Mouse (Mus musculus): ENCODE measurements around the gene Psmb2. TPM values are rescaled to one million over a fixed set of nuclear protein-coding genes. Genes with fewer than 3 reads are reported as not detected.
A peak's percentile ranks its signal among the peaks of the same experiment; 100 is the strongest.

Gene Psmb2
- total RNA-seq (2022), result 100 to 1,000 TPM in 3 of 4 experiments, 10 to 100 TPM in 1; 97.0 to 117 (median 111) TPM

DNA sequence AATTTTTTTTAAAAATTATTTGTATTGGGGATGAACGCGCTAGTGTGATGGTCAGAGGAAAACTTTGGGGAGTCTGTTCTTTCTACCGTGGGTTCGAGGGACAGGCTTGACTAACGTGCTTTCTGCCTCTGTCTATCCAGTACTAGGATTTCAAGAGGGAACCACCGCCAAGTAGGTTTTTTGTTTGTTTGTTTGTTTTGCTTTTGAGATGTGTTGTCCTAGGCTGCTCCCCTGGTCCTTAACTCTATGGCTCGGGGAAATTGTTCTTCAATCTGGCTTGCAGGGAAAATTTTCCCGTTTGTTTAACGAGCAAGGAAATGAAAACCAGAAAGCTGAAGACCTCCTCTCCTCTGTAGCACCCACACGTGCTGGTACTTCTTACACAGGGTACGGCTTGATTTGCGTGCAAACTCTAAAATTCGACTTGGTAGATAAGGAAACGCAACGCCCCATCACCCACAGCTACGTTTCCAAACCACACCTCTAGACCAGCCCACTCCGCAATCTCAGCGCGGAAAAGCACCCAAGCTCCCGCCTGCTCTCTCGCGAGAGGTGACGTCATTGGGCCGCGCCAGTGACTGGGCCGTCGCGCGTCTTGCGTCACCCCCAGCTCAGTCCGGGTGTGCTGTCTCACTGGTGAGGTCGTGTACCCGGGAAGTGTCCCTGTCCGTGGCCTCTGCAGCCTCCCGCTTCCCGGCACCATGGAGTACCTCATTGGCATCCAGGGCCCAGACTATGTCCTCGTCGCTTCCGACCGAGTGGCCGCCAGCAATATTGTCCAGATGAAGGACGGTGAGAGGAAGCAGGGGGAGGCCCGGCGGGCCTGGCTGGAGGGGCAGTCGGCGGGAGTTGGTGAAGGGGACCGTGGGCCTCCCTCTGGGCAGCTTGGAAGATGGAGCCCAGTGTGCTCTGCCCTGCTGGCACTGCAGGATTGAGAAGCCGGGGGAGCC lies at the start of gene Psmb2:
TSS of gene Psmb2 (plus strand) at position 577 of the 950 bp plus-strand sequence.
- peak; percentile 94 to 98 for DNase-seq (ENCODE audit: low spot score in 2 of 2)

DNA sequence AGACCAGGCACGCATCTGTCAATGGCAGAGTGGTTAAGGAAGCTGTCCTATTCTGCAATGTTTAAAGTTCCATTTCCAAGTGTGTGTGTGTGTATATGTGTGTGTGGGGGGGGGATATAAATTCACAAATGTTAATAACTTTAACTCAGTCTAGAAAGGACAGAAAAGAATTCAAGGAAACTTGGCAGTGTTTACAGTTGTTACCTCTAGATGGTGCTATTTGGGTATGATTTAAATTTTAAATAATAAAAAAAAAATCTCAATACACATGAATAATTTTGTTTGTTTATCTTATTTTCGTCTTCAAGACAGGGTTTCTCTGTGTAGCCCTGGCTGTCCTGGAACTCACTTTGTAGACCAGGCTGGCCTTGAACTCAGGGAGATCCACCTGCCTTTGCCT lies 45.5 kb upstream of the Psmb2 start:
- DNase-seq (ENCODE audit: low spot score in 2 of 2), result no peak

DNA sequence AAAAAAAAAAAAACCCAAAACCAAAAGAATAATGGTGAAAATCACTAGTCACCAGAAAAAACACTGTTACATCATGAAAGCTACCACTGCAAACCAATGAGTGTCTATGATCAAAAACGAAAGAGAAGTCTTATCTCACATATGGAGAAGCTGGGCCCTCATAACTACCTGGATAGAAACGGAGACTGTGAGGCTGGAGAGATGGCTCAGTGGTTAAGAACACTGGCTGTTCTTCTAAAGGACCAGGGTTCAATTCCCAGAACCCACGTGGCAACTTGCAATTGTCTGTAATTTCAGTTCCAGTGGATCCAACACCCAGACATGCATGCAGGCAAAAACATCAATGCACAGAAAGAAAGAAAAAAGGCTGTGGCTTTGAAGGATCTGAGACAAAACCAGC lies 44.8 kb upstream of the Psmb2 start:
- no peak for DNase-seq (ENCODE audit: low spot score in 2 of 2)

DNA sequence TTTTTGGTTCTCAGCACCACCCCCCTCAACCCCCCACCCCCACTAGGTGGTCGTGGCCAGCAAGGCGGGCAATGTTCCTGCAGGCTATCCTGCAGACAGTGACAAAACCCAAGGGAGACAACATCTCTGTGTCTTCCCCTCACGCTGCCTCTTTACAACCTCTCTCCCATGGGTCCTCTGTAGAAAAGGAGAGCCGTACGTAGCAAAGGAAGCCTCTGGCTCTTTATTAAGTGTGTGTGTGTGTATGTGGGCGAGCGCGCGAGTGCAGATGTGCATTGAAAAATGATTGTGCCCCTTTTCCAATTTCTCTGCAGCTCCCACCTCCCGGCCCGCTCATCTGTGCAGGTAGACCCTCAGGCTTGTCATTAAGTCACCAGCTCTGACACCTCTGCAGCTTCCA lies 41.1 kb upstream of the Psmb2 start:
- no peak for DNase-seq (ENCODE audit: low spot score in 2 of 2)

DNA sequence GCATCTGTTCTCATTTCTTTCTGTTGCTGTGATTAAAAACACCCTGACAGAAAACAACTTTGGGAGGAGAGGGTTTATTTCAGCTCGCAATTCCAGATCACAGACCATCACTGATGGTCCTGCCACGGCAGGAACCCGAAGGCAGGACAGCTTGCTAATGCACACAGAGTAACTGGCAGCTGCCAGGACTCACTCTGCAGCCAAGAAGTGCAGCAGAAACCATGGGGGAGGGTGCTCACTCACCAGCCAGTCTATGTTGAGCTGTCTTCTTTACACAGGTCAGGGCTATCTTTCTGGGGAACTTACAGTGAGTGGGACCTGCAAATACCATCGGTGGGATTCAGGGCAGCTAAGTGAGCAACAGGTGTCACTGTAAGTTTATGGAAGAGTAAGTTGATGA lies 40.0 kb upstream of the Psmb2 start:
- no peak for DNase-seq (ENCODE audit: low spot score in 2 of 2)

DNA sequence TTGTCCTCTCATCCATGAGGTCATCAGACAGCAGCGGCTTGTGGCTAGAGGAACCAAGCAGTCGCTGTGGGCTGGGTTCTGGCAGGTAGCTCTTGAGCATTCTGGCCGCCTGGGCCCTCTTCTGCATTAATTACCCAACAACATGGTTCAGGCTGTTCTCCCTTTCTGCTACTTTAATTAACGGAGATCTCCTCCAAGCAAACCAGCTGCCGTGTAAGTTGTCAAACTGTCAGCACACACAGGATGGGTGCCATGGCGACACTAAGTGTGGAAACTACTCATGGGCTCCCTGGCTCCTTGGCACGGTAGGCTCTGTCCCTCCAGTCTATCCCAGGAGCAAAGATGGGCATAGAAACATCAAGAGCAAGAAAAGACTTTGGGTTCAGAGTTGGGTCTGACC lies 38.1 kb upstream of the Psmb2 start:
- peak; percentile 25 to 26 for DNase-seq (ENCODE audit: low spot score in 2 of 2)

DNA sequence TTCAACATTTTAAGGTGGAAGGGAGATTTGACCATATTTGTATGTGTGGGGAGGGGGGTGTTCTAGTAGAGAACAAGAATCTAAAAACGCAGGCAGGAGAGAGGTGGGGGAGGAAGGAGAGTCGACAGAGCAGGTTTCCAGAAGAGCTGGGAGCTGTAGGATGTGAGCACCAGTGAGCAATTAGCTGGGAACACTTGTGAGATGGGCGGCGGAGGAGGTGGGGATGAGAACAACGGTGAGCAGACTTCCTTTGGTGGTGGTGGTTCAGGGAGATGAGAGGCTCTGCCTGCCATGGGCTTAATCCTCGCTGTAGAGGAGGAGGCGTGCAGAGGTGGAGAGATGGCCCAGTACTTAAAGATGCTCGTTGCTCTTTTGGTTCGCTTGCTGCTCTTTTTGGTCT lies 35.5 kb upstream of the Psmb2 start:
- DNase-seq (ENCODE audit: low spot score in 2 of 2), result peak in 1 of 2 experiments; percentile 38

DNA sequence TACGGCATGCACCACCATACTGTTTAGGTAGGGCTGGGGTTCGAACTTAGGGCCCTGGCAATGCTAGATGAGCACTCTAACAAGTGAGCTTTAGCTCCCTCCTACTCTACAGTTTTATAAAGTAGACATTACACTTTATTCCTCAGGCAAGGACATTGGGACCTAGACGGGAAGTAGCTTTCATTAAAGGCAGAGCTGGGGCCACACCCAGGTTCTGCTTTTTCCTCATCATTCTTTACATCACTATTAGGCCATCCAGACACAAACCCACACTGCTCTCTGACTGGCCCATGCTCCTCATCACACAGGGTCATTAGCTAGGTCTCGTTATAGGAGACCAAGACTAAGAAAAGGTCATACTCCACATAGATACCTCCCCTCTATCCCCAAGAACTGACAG lies 33.6 kb upstream of the Psmb2 start:
- DNase-seq (ENCODE audit: low spot score in 2 of 2), result no peak

DNA sequence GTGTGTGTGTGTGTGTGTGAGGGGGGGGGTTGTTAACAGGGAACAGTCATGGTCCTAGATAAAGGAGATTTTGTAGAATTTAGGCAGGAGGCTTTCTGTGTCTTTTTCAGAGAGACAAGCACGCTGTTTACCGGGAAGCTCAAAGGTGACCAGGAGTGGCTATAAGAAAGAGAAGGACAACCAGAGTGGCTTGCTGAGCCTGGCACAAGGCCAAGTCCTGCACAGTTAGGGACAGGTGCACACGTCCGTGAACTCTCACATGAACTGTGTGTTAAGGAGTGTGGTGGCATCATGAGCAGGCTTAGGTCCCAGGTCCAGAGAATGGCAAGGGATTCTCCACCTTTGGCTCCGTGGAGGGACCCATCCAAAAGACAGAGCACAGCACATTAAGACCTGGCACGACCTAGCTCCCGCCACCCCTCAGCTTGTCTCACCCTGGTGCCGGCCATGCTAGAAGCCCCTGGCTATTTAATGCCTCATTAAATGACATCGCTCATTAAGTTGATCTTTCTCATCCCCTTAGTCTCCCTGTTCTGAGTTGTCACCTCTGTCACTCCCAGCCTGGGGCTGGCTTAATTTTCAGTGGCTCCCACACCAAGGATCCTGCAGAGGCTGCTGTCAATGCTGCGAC lies 33.0 kb upstream of the Psmb2 start:
- no peak for DNase-seq (ENCODE audit: low spot score in 2 of 2)

DNA sequence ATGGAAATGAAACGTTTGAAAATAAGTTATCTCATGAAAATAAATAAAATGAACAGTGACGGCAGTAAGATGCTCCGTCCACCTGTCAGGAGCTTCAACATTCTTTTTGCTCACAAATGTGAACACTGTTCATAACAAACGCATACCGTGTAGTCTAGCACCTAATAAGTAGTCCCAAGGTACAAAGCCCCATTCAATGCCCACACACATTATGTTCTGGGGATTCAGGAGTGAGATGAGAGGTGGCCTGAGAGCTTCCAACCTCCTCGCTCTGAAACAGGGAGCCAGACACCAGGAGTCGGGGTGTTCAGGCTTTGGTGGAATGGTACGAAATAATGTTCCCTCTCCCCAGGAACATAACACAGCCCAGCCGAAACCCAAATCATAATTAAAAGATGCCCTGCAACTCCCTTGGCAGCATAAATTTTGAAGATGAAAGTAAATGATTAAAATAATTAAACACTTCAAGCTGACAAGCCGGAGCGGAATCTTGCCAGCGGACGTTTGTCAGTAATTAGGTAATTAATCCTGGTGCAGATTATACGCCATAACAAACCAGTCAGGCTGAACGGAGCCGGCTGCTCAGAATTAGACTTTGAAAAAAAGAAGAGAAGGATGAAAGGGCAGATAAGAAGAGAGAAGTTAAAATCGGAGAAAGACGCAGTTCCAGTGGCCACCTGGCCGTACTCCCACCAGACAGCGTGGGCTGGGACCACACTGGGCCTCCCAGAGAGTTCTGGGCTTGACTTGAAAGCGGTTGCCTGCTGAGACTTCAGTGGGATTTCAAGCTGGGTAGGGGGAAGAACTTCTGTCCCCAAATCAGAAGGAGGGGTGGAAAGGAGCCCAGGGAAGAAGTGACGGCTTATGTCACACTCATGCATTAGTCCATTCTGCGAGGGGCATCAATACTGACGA lies 29.2 kb upstream of the Psmb2 start:
- no peak for DNase-seq (ENCODE audit: low spot score in 2 of 2)

DNA sequence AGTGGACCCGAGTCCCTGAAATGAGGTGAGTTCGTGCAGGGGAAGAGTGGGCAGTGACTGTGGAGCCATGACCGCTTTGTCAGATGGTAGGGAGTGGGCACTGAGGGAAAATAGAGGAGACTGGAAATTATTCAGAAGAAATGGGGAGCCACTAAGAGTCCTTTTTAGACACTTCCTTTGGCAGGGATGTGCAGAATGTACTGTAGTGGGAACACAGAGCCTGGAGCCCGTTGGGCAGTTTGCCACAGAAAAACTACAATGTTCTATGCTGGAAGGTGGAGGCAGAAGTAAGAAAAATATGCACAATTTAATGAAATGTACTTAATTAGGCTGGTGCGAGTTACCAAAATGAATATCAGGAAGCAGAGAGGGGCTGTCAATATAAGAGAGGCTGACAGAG lies 24.3 kb upstream of the Psmb2 start:
- peak in 1 of 2 experiments; percentile 49 for DNase-seq (ENCODE audit: low spot score in 2 of 2)

DNA sequence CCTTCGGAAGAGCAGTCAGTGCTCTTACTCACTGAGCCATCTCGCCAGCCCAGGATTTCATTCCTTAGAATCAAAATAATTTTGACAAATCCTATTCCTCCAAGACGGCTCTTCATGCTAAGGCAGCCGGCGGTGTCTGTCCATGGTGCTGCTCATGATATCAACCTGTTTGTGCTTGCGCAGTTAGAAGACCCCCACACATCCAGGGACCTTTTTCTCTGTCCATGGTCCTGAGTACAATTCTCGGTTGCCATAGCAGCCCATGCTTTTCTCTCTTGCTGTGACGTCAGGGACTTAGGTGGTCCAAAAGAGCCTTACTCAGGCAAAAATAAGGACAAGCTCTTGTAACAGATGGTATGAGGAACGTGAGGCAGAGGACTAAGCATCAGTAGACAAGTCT lies 22.1 kb upstream of the Psmb2 start:
- no peak for DNase-seq (ENCODE audit: low spot score in 2 of 2)

DNA sequence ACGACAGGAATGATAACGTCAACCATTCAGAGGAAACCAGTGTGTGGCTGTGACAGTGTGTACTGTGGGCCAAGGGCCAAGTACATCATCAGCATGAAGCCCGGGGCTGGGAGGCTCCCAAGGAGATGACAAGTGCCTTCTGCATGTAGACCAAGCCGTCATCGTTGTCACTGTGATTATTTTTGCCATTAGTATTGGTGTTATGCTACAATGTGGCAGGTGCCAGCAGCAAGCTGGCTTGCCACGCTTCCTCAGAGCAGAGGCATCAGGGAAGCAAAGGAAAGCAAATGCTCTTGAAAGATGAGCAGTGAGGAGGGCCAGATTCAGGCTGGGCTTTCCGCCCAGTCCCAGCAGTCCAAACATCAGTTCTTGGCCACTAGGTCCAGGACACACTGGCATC lies 16.2 kb upstream of the Psmb2 start:
- DNase-seq (ENCODE audit: low spot score in 2 of 2), result peak; percentile 52 to 64

DNA sequence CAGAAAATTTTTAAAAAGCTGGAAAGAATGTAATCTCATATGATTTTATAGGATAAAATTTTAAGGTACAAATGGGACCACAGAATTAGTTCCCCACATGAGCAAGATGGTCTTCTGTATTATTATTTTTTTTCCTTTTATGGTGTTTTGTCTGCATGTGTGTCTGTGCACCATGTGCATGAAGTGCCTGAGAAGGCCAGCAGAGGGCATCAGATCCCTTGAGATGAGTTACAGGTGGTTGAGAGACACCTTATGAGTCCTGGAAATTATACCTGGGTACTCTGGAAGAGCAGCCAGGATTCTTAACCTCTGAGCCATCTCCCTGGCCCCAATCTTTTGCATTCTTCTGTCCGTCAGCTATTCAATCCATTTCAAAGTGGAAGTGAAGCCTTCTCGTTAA lies 10.4 kb upstream of the Psmb2 start:
- no peak for DNase-seq (ENCODE audit: low spot score in 2 of 2)

DNA sequence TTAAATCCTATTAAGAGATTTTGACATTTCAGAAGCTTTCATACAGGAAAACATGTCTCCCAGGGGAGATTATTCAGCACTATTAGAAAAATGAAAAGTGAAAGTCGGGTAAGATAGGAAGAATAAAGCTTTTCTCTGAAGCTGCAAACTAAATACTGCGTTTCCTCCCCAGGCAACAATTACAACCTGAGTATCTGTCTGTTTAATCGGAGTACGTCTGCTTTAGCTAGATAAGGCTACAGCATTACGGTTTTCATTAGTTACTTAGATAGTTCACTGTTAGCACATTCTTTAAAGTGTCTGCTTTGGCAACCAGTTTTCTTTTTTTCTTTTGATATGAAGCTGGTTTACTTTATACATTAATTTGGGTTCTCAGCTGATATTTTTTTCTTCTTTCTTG lies 4.9 kb downstream of the Psmb2 start:
- DNase-seq (ENCODE audit: low spot score in 2 of 2), result no peak

DNA sequence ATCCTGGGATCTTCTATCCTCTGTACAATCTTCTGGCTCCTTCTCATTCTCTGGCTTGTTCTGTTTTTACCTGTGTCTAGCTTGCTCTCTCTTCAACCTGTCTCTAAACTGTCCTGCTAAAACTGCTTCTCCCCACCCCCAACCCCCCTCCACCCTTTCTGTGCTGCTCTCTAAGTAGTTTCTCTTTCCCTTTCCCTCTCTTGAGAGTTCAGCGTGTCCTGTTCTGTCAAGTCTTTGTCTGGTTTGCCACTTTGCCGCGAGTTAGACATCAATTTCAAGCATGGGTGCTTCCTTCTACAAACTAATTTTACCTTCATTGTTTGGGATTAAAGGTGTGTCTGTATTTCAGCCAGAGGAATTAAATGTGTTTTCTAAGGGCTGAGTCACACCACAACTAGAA lies 5.7 kb downstream of the Psmb2 start:
- DNase-seq (ENCODE audit: low spot score in 2 of 2), result no peak

DNA sequence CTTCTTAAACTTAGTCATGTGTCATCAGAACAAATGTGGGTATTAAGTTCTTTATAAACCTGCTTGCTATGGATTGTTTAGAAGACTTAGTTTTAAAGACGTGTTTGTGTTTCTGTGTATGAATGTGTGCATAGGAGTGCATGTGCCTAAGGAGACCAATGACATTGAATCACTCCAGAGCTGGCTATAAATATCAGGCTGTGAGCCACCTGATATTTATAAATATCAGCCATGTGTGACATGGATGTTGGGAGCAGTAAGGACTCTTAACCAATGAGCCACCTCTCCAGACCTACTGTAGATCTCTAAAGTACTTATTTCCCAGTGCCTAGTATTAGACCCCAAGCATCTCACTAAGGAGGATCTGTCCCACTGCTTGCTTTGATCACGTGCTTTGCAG lies 12.0 kb downstream of the Psmb2 start:
- no peak for DNase-seq (ENCODE audit: low spot score in 2 of 2)

DNA sequence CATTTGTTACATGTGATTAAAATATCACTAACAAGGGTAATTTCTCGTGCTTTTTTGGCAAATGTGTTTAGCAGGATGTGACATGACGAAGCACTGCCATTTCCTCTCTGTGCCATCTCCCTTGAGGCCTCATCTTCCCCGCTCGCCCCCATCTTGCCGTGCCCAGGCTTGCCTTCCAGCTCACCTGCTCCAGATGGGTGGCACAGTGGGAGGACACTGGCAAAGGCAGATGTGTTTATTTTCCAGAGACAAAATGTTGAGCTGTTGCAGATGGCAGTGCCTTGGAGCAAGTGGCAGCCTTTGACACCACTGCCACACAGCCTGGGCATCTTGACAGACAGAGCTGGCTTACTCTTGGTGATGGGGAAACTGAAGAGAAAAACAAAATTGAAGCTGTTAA lies 15.6 kb downstream of the Psmb2 start:
- DNase-seq (ENCODE audit: low spot score in 2 of 2), result no peak

DNA sequence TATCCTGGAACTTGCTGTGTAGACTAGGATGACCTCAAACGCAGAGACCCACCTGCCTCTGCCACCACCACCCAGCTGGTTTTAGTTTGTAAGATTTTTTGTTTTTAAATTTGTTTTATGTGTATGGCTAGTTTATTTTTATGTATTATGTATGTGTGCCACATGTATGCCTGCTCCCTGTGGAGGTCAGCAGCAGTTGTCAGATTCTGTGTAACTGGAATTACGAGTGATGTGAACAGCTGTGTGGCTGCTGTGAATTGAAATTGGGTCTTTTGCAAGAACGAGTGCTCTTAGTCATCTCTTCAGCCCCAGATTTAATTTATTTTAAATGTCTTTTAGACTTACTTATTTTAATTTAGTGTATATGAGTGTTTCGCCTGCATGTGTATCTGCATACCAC lies 19.5 kb downstream of the Psmb2 start:
- DNase-seq (ENCODE audit: low spot score in 2 of 2), result no peak

DNA sequence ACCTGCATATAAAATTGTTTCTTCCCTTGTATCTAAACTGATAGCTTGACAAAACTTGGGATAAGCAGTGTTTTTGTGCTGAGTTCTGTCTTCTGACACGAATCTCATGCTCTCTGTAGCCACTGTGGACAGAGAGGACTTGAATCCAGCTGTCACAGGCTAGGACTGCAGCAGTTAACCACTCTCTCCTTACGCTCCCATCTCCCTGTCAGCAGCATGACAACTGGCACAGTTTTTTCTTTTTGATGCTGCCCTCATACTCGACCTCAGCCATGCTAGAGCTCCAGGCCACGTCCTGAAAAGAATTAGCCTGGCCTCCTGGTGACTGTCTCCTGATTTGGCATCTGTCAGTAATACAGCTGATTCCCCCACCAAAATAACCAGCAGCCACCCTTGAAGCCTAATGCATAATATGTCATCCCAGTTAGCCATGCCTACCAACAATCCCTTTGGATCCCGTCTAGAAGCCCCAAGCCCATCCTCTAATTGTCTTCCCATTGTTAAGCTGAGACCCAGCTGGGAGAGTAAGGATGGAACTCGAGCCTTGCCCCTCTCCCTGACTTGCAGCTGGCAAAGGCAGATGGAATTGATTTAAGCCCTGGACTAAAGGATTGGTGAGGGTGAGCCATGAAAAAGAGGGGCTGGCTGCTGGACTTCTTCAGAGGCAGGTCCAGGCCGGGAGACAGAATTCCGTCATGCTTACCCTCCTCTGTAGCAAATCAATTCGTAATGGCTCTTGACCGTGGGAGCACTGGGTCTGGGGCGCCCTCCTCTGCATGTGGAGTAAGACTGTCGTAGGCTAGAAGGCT lies 29.4 kb downstream of the Psmb2 start:
- no peak for DNase-seq (ENCODE audit: low spot score in 2 of 2)

DNA sequence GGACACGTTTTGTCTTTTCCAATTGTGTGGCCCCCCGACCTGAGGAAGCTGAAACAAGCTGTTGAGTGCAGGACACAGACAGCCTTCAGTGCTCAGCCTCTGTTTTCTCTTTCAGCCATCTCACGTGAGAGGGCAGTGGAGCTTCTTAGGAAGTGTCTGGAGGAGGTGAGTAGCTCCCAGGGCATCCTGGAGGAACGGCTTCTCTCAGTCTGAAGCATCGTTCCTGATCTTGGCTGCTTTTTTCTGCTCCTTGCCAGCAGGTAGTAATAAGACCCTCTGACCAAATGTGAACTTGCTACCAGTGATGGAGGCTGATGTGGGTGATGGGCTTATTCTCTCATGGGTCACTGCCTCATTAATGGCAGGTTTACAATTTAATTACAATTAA lies 30.0 kb downstream of the Psmb2 start:
- DNase-seq (ENCODE audit: low spot score in 2 of 2), result no peak
